Mouse (Mus musculus): ENCODE data around the gene Brap. TPM values are rescaled to one million over a fixed set of nuclear protein-coding genes. Genes with fewer than 3 reads are reported as not detected.
"Not testable (repeated sequence)": the region's sequence is repeated elsewhere in the genome, so short reads cannot be mapped to it uniquely, and the experiment has no call there.

Brap gene
- polyA plus RNA-seq, 1 experiment, result 17.9 TPM

DNA sequence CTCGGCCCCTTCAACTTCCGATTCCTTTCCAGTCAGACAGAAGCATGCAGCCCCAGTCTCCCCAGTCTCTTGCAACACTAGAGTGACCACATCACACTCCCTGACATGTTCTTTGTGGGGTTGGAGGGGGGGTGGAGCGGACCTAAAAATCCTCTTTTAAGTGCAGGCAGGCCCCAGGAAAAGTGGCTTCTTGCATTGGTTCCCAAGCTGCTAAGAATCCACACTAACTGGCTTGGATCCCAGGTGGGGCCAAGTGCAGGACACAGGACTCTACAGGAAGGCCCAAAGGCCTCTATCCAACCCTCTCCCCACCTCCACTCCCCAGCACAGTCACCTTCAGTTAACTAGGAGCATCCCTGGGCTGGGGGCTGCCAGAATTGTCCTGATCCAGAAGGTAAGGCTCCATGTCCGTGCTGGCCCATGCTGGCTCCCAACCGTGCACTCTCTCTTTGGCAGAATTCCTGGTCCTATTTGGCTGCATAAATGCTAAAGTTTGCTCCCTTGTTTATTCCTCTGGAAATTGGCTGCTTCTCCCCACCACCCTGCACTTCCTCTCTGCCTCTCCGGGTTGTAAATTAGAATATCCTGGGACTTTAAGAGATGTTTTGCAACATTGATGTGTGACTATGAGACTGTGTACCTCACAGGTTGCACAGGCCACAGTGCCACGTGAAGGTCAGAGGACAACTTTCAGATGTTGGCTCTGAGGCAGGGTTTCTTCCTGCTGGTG lies 30.3 kb downstream of the Brap start:
- TF ChIP-seq CTCF (IDR thresholded peaks at IDR 0.05; ENCODE audit: extremely low read depth, insufficient read depth, insufficient read length, insufficient replicate concordance) (no peak), POLR2A (IDR thresholded peaks at IDR 0.05; ENCODE audit: low read depth, low read length) (no peak)
- Histone ChIP-seq H3K27me3 (ENCODE audit: control insufficient read depth, insufficient read depth, low read length) (no peaks in the 10 kb centered on the region), H3K27ac (ENCODE audit: insufficient read depth, low read length) (0 out of 2 replicates have a peak overlapping the region, but pooled peaks have one; percentile 18), H3K4me3 (ENCODE audit: extremely low read depth, insufficient read depth, insufficient read length) (no peak overlapping the region), H3K4me1 (ENCODE audit: control insufficient read depth, insufficient read depth, insufficient read length) (no peaks in the 10 kb centered on the region), H3K36me3 (ENCODE audit: control insufficient read depth, insufficient read depth, low read length) (peaks cover 13% of the 10 kb centered on the region)
- no peak for DNase-seq (ENCODE audit: low read depth in 1 of 2, low spot score in 2 of 2)
- WGBS, result 76% methylated on average over 7 of the region's 7 CpGs

DNA sequence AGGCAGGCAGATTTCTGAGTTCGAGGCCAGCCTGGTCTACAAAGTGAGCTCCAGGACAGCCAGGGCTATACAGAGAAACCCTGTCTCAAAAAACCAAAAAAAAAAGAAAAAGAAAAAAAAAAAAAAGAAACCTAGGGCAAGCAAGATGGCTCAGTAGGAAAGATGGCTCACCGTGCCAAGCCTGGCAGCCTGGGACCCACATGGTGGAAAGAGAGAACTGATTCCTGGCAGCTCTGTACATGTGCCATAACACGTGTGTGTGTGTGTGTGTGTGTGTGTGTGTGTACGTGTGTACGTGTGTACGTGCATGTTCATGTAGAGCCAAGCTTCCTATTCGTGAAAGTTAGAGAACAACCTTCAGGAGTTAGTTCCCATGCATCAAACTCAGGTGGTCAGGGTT lies 31.1 kb downstream of the Brap start:
- WGBS, result 89% methylated on average over 7 of the region's 7 CpGs
- H3K4me3 ChIP-seq (ENCODE audit: extremely low read depth, insufficient read depth, insufficient read length); H3K27me3 ChIP-seq (ENCODE audit: control insufficient read depth, insufficient read depth, low read length); H3K36me3 ChIP-seq (ENCODE audit: control insufficient read depth, insufficient read depth, low read length); DNase-seq (ENCODE audit: low read depth in 1 of 2, low spot score in 2 of 2); H3K4me1 ChIP-seq (ENCODE audit: control insufficient read depth, insufficient read depth, insufficient read length); H3K27ac ChIP-seq (ENCODE audit: insufficient read depth, low read length): not testable (repeated sequence)

DNA sequence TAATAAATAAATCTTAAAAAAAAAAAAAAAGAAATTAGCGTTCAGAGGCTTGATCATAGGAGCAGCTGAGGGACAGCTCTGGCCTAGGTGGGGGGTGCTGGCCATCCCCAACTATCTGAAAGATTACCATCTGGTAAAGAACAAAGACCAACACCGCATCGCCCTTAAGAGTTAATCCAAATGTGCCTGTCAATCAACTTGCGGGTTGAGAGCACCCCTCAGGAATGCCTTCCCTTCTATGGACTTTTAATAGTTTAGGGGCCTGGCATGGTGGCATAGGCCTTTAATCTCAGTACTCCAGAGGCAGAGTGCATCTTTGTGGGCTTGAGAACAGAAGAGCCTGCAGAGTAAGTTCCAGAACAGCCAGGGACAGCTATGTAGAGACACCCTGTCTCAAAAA lies 32.5 kb downstream of the Brap start:
- no peaks in the 10 kb centered on the region for H3K27me3 ChIP-seq (ENCODE audit: control insufficient read depth, insufficient read depth, low read length)
- DNase-seq (ENCODE audit: low read depth in 1 of 2, low spot score in 2 of 2), result no peak
- no peak overlapping the region for H3K4me3 ChIP-seq (ENCODE audit: extremely low read depth, insufficient read depth, insufficient read length)
- 91% methylated on average over 4 of the region's 4 CpGs for WGBS
- H3K27ac ChIP-seq (ENCODE audit: insufficient read depth, low read length), result no peak overlapping the region
- no peaks in the 10 kb centered on the region for H3K36me3 ChIP-seq (ENCODE audit: control insufficient read depth, insufficient read depth, low read length)
- no peaks in the 10 kb centered on the region for H3K4me1 ChIP-seq (ENCODE audit: control insufficient read depth, insufficient read depth, insufficient read length)
- no peak for TF ChIP-seq CTCF (IDR thresholded peaks at IDR 0.05; ENCODE audit: extremely low read depth, insufficient read depth, insufficient read length, insufficient replicate concordance)
- TF ChIP-seq POLR2A (IDR thresholded peaks at IDR 0.05; ENCODE audit: low read depth, low read length), result no peak

DNA sequence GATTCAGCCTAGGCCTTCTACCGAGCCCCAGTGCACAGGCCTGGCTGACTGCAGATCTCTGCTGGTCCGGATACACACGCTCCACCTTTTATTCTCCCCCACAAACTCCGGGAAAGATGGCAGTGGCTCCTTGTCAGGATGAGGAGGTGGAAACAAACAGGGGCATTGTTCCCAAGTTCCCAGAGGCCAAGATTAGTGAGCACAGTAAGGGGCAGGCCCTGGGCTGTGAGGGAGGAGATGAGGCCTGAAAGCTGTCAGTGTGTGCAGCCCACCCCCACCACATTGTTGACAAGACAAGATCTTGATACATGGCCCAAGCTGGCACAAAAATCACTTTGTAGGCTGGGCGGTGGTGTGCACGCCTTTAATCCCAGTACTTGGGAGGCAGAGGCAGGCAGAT lies 36.4 kb downstream of the Brap start:
- Histone ChIP-seq H3K36me3 (ENCODE audit: control insufficient read depth, insufficient read depth, low read length) (no peaks in the 10 kb centered on the region), H3K4me1 (ENCODE audit: control insufficient read depth, insufficient read depth, insufficient read length) (no peaks in the 10 kb centered on the region), H3K4me3 (ENCODE audit: extremely low read depth, insufficient read depth, insufficient read length) (no peak overlapping the region), H3K27ac (ENCODE audit: insufficient read depth, low read length) (no peak overlapping the region), H3K27me3 (ENCODE audit: control insufficient read depth, insufficient read depth, low read length) (no peaks in the 10 kb centered on the region)
- 94% methylated on average over 6 of the region's 6 CpGs for WGBS
- TF ChIP-seq POLR2A (IDR thresholded peaks at IDR 0.05; ENCODE audit: low read depth, low read length) (no peak), CTCF (IDR thresholded peaks at IDR 0.05; ENCODE audit: extremely low read depth, insufficient read depth, insufficient read length, insufficient replicate concordance) (no peak)
- DNase-seq (ENCODE audit: low read depth in 1 of 2, low spot score in 2 of 2), result no peak

- Histone ChIP-seq H3K27me3 (ENCODE audit: control insufficient read depth, insufficient read depth, low read length) (no peaks in the 10 kb centered on the region), H3K4me3 (ENCODE audit: extremely low read depth, insufficient read depth, insufficient read length) (no peak overlapping the region), H3K4me1 (ENCODE audit: control insufficient read depth, insufficient read depth, insufficient read length) (no peaks in the 10 kb centered on the region), H3K27ac (ENCODE audit: insufficient read depth, low read length) (no peak overlapping the region; the same call in 1 of the 2 replicates), H3K36me3 (ENCODE audit: control insufficient read depth, insufficient read depth, low read length) (no peaks in the 10 kb centered on the region)
- TF ChIP-seq POLR2A (IDR thresholded peaks at IDR 0.05; ENCODE audit: low read depth, low read length) (no peak), CTCF (IDR thresholded peaks at IDR 0.05; ENCODE audit: extremely low read depth, insufficient read depth, insufficient read length, insufficient replicate concordance) (no peak)
- 79% methylated on average over 5 of the region's 5 CpGs for WGBS
- DNase-seq (ENCODE audit: low read depth in 1 of 2, low spot score in 2 of 2), result no peak
Measured at GRCm38 (mm10) chr5:121699891-121700290, 39.5 kb downstream of the Brap start.

DNA sequence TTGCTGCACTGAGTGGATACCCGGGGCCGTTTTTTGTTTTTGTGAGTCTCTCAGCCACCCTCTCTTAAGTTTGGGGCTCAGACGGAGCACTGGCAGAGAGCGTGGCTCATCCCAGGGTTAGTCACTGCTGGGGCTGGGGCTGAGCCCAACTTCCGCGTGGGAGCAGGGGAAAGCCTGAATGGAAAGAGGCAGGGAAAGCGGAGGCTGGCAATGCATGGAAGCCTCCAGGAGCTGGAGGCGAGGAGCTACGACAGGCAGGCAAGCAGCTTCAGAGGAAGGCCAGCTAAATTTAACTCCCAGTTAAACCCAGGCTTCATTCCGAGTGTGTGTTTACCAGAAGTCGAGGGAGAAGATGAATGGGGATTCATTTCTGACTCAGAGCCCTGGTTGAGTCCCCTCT lies 40.1 kb downstream of the Brap start:
- WGBS, result 75% methylated on average over 11 of the region's 11 CpGs
- no peak for DNase-seq (ENCODE audit: low read depth in 1 of 2, low spot score in 2 of 2)
- Histone ChIP-seq H3K4me3 (ENCODE audit: extremely low read depth, insufficient read depth, insufficient read length) (no peak overlapping the region), H3K36me3 (ENCODE audit: control insufficient read depth, insufficient read depth, low read length) (no peaks in the 10 kb centered on the region), H3K4me1 (ENCODE audit: control insufficient read depth, insufficient read depth, insufficient read length) (no peaks in the 10 kb centered on the region), H3K27me3 (ENCODE audit: control insufficient read depth, insufficient read depth, low read length) (no peaks in the 10 kb centered on the region), H3K27ac (ENCODE audit: insufficient read depth, low read length) (no peak overlapping the region)
- TF ChIP-seq CTCF (IDR thresholded peaks at IDR 0.05; ENCODE audit: extremely low read depth, insufficient read depth, insufficient read length, insufficient replicate concordance) (no peak), POLR2A (IDR thresholded peaks at IDR 0.05; ENCODE audit: low read depth, low read length) (no peak)

DNA sequence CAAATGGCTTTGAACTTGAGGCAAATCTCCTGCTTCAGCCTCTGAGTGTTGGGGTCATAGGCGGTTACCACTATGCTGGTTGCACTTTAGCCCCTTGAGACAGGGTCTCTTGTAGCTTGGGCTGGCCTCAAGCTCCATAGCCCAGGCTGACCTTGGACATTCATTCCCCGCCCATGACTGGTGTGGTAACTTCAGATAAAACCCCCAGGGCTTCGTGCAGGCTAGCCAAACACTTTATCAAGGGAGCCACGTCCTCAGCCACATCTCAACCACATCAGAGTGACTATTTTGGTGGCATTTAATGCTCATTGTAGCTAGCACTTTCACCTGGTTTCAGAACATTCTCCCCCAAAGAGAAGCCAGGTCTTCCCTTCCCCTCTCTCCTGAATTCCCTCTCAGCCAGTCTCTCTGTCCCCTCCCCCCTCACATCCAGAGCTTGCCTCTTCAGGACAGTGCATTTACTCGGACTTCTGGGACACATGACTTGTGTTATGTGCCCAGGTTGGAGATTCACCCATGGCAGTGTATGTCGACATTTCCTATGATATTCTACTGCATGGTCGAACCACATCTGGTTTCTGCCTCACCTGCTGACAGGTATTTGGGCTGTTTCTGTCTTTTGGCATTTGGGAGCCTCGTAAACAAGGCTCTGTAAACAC lies 40.9 kb downstream of the Brap start:
- peak overlapping the region; percentile 64; the same call in 1 of the 2 replicates for H3K27ac ChIP-seq (ENCODE audit: insufficient read depth, low read length)
- no peak overlapping the region for H3K4me3 ChIP-seq (ENCODE audit: extremely low read depth, insufficient read depth, insufficient read length)
- 55% methylated on average over 8 of the region's 8 CpGs for WGBS
- H3K4me1 ChIP-seq (ENCODE audit: control insufficient read depth, insufficient read depth, insufficient read length), result no peaks in the 10 kb centered on the region
- DNase-seq (ENCODE audit: low read depth in 1 of 2, low spot score in 2 of 2), result no peak
- H3K27me3 ChIP-seq (ENCODE audit: control insufficient read depth, insufficient read depth, low read length), result no peaks in the 10 kb centered on the region
- no peak for TF ChIP-seq CTCF (IDR thresholded peaks at IDR 0.05; ENCODE audit: extremely low read depth, insufficient read depth, insufficient read length, insufficient replicate concordance)
- no peak for TF ChIP-seq POLR2A (IDR thresholded peaks at IDR 0.05; ENCODE audit: low read depth, low read length)
- H3K36me3 ChIP-seq (ENCODE audit: control insufficient read depth, insufficient read depth, low read length), result no peaks in the 10 kb centered on the region

Data from spleen, adult 2 months (tissue).